Mouse (Mus musculus) C2C12 (cell line): ENCODE results near the gene Ogfod1. TPM values are rescaled to one million over a fixed set of nuclear protein-coding genes. Genes with fewer than 3 reads are reported as not detected.

Source experiments
- H3K27me3 ChIP-seq: one replicate; pipeline ENCODE4 v1.6.1; 2011; ENCODE audit not compliant: control insufficient read depth, insufficient read depth, insufficient read length
- H3K36me3 ChIP-seq: one replicate; pipeline ENCODE4 v1.6.1; 2011; ENCODE audit not compliant: control insufficient read depth, insufficient read depth
- H3K4me3 ChIP-seq: one replicate; pipeline ENCODE4 v1.5.1; 2011; ENCODE audit warnings: mild to moderate bottlenecking, control low read depth; ENCODE audit not compliant: poor library complexity, insufficient read depth, severe bottlenecking
- H3K79me2 ChIP-seq: one replicate; pipeline ENCODE4 v1.6.1; 2011; ENCODE audit not compliant: control insufficient read depth, insufficient read depth
- H3K79me3 ChIP-seq: one replicate; pipeline ENCODE4 v1.6.1; 2011; ENCODE audit warnings: low read depth, control low read depth
- H3ac ChIP-seq: one replicate; pipeline ENCODE3; 2011; ENCODE audit warnings: low read depth; ENCODE audit not compliant: control insufficient read depth, insufficient read length
- CEBPB ChIP-seq: IDR thresholded peaks from one replicate; pipeline ENCODE4 v1.6.1; 2011; ENCODE audit warnings: low read depth, mild to moderate bottlenecking, control low read depth, moderate library complexity
- CTCF ChIP-seq: IDR thresholded peaks from one replicate; pipeline ENCODE4 v1.5.1; 2011; ENCODE audit not compliant: control insufficient read depth, insufficient read depth, insufficient read length
- FOSL1 ChIP-seq: IDR thresholded peaks from one replicate; pipeline ENCODE4 v1.8.0; 2011; ENCODE audit warnings: mild to moderate bottlenecking, low read length; ENCODE audit not compliant: poor library complexity, insufficient read depth, severe bottlenecking
- MAX ChIP-seq: IDR thresholded peaks from one replicate; pipeline ENCODE4 v1.6.1; 2011; ENCODE audit warnings: mild to moderate bottlenecking, control low read depth
- MYOD1 ChIP-seq: IDR thresholded peaks from one replicate; pipeline ENCODE4 v1.6.1; 2011; ENCODE audit warnings: low read depth; ENCODE audit not compliant: control insufficient read depth, insufficient read length
- MYOG ChIP-seq: IDR thresholded peaks from one replicate; pipeline ENCODE4 v1.6.1; 2011; ENCODE audit not compliant: control insufficient read depth, insufficient read length; ENCODE audit errors: extremely low read depth
- USF1 ChIP-seq: IDR thresholded peaks from one replicate; pipeline ENCODE4 v1.6.1; 2011; ENCODE audit warnings: low read depth, mild to moderate bottlenecking, control low read depth, moderate library complexity
- polyA plus RNA-seq: library from polyadenylated mRNA; unstranded; fragments of >200 nt; fragmentation: generic; extraction: Trizol; gene quantifications from one replicate; pipeline ENCODE4 v1.2.1, GENCODE M21; 2012; ENCODE audit warnings: missing spikeins

Gene Ogfod1
- polyA plus RNA-seq, 1 experiment: 9.7 TPM

GRCm38 (mm10) chr8:94107871-94108270 lies 70.9 kb downstream of the Ogfod1 start:
- H3K4me3 ChIP-seq: no peak overlapping the region
- H3K79me3 ChIP-seq: no peaks in the 10 kb centered on the region
- no peaks in the 10 kb centered on the region for H3K36me3 ChIP-seq
- no peak overlapping the region for H3ac ChIP-seq
- no peaks in the 10 kb centered on the region for H3K79me2 ChIP-seq
- TF ChIP-seq MAX (peak; percentile 39), CTCF (no peak)
- no peaks in the 10 kb centered on the region for H3K27me3 ChIP-seq

GRCm38 (mm10) chr8:94109396-94109795 lies 72.4 kb downstream of the Ogfod1 start:
- no peaks in the 10 kb centered on the region for H3K36me3 ChIP-seq
- H3K79me2 ChIP-seq: no peaks in the 10 kb centered on the region

GRCm38 (mm10) chr8:94109835-94110234 lies 72.8 kb downstream of the Ogfod1 start:
- H3K79me3 ChIP-seq: no peaks in the 10 kb centered on the region
- no peak overlapping the region for H3ac ChIP-seq
- no peaks in the 10 kb centered on the region for H3K36me3 ChIP-seq
- H3K4me3 ChIP-seq: no peak overlapping the region
- TF ChIP-seq CEBPB: no peak
- H3K27me3 ChIP-seq: no peaks in the 10 kb centered on the region
- no peaks in the 10 kb centered on the region for H3K79me2 ChIP-seq

More at GRCm38 (mm10) chr8:94109396-94109795, 72.4 kb downstream of the Ogfod1 start:
- H3K4me3 ChIP-seq: no peak overlapping the region
- no peaks in the 10 kb centered on the region for H3K79me3 ChIP-seq
- no peaks in the 10 kb centered on the region for H3K27me3 ChIP-seq
- no peak for TF ChIP-seq MAX
- TF ChIP-seq CEBPB: no peak
- no peak for TF ChIP-seq FOSL1
- no peak for TF ChIP-seq CTCF
- no peak for TF ChIP-seq USF1
- no peak for TF ChIP-seq MYOD1
- no peak for TF ChIP-seq MYOG
- H3ac ChIP-seq: no peak overlapping the region

GRCm38 (mm10) chr8:94110526-94111177 lies 73.7 kb downstream of the Ogfod1 start:
- TF ChIP-seq CTCF (no peak), FOSL1 (no peak), CEBPB (no peak)
- Histone ChIP-seq H3K79me2 (no peaks in the 10 kb centered on the region), H3K79me3 (no peaks in the 10 kb centered on the region), H3ac (no peak overlapping the region), H3K4me3 (no peak overlapping the region), H3K36me3 (no peaks in the 10 kb centered on the region), H3K27me3 (no peaks in the 10 kb centered on the region)

GRCm38 (mm10) chr8:94113435-94113834 lies 76.4 kb downstream of the Ogfod1 start:
- no peak for TF ChIP-seq MYOD1
- TF ChIP-seq USF1: no peak
- no peak for TF ChIP-seq CEBPB
- TF ChIP-seq FOSL1: no peak
- TF ChIP-seq CTCF: no peak
- no peak for TF ChIP-seq MYOG
- TF ChIP-seq MAX: no peak
- no peaks in the 10 kb centered on the region for H3K79me2 ChIP-seq
- H3K27me3 ChIP-seq: no peaks in the 10 kb centered on the region
- H3ac ChIP-seq: no peak overlapping the region
- H3K79me3 ChIP-seq: no peaks in the 10 kb centered on the region
- H3K36me3 ChIP-seq: no peaks in the 10 kb centered on the region
- no peak overlapping the region for H3K4me3 ChIP-seq

GRCm38 (mm10) chr8:94113972-94114371 lies 77.0 kb downstream of the Ogfod1 start:
- Histone ChIP-seq H3K27me3 (no peaks in the 10 kb centered on the region), H3K4me3 (no peak overlapping the region), H3K36me3 (no peaks in the 10 kb centered on the region), H3K79me3 (no peaks in the 10 kb centered on the region), H3K79me2 (no peaks in the 10 kb centered on the region), H3ac (no peak overlapping the region)
- TF ChIP-seq CTCF (no peak), USF1 (no peak), MAX (no peak), FOSL1 (no peak), MYOD1 (no peak), MYOG (no peak), CEBPB (no peak)

Other genes starting within 250 kb of the Ogfod1 start
- 20.5 TPM for gene Gnao1, start 227.2 kb upstream of the Ogfod1 start, polyA plus RNA-seq
- 71.0 TPM for gene Amfr, start 24.4 kb upstream of the Ogfod1 start, polyA plus RNA-seq
- 112 TPM for gene Nudt21, start 167 bp upstream of the Ogfod1 start, polyA plus RNA-seq
- gene Bbs2, start 61.7 kb downstream of the Ogfod1 start, polyA plus RNA-seq: 5.9 TPM
- gene Mt4, start 100.0 kb downstream of the Ogfod1 start, polyA plus RNA-seq: 0.26 TPM
- not detected for gene Mt3, start 115.4 kb downstream of the Ogfod1 start, polyA plus RNA-seq
- gene Mt2, start 135.5 kb downstream of the Ogfod1 start, polyA plus RNA-seq: 338 TPM
- gene Mt1, start 141.9 kb downstream of the Ogfod1 start, polyA plus RNA-seq: 963 TPM
- gene Nup93, start 177.4 kb downstream of the Ogfod1 start, polyA plus RNA-seq: 58.7 TPM